Mouse (Mus musculus): ENCODE data around the gene Prr13. TPM values are rescaled to one million over a fixed set of nuclear protein-coding genes. Genes with fewer than 3 reads are reported as not detected.

The Prr13 gene
- total and polyA plus RNA-seq, 3 experiments = 105 to 313 (median 197) TPM

- DNase-seq = no peak
These were observed 46.4 kb downstream of the Prr13 start for GRCm38 (mm10) chr15:102505073-102505769.

GRCm38 (mm10) chr15:102505770-102506463 lies 47.1 kb downstream of the Prr13 start:
- no peak for DNase-seq

DNA sequence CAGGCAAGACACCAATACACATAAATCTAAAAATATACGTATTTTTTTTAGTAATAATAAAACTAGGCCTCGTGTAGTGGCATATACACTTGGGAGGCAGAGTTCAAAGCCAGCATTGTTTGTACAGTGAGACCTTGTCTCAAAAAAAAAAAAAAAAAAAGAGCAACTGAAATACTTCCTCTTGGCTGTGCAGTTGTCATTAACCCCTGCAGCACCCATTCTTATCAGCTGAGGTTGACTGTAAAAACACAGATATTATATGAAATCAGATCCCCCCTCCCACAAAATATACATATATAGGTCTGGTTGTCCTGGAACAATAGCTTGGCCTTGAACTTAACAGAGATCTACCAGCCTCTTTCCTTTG lies 47.6 kb downstream of the Prr13 start:
- no peak for DNase-seq

- no peak for DNase-seq
These were observed 48.0 kb downstream of the Prr13 start for GRCm38 (mm10) chr15:102506864-102507263.

- DNase-seq = no peak
These were observed 48.7 kb downstream of the Prr13 start for GRCm38 (mm10) chr15:102507561-102507960.

GRCm38 (mm10) chr15:102508336-102508735 lies 49.5 kb downstream of the Prr13 start:
- no peak for DNase-seq

- no peak for DNase-seq
These were observed 51.3 kb downstream of the Prr13 start for GRCm38 (mm10) chr15:102510110-102510509.

DNA sequence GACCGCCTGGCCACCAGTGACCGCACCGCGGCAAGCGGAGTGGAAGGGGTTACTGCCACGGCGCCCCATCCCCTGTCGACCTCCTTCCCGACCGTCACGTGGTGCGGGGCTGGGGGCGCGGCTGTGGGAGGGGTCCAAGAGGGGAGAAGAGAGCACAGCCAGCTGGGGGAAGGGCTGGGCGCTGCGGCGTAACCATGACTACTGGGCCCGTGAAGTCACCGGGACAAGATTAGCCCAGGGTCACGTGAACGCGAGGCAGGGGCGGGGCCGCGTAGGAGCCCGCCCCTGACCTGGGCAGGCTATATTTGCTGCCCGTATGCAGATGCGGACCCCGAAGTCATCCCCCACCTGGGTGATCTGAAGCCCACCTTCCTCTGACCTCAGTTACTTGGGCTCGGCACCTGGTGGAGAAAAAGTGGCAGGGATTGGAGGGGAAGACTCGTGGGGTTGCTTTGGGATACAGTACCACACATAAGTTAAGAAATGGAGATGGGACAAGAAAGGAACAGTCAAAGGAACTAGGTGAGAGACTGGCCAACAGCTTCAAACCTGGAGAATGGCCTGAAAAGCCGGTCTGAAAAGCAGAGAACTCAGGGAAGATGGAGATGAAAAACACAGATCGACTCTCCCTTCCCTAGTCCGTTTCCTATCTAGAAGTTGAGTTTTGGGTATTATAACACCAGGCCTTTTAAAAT lies 51.9 kb downstream of the Prr13 start:
- peak; percentile 91 for DNase-seq

DNA sequence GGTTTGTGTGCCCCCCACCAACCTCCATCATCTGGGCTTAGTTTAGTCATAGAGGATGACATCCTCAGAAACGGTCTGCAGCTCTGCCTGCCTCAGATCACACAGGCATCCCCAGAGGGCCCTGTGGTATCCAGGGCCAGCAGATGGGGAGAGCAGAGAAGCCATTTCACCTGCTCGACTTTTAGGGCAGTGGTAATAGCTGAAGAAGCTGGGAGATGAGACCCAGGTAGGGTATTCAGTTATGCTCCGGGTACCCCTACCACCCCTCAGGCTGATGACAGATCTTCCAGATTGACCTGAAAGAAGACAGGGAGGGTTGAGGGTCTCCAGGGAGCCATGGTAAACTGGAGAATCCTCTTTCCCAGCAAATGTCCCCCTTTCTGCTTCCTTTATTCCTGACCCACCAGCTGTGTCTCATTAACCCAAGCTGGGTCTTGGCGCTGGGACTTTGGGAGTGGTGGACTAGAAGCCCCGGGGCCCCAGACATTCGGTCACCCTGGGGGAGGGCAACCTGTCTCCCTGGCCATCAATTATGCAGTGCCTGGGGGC lies 52.5 kb downstream of the Prr13 start:
- DNase-seq = no peak

- no peak for DNase-seq
These were observed 53.2 kb downstream of the Prr13 start for GRCm38 (mm10) chr15:102512010-102512409.

Other genes starting within 250 kb of the Prr13 start
- gene Itgb7, start 227.1 kb upstream of the Prr13 start, total RNA-seq (2021) = 1 to 10 TPM; 2.0 to 4.7 TPM
- gene Itgb7, start 227.1 kb upstream of the Prr13 start, polyA plus RNA-seq (2012; rRNA removed) = 2.3 and 2.4 TPM in 2 replicates
- 10 to 100 TPM; 21.0 to 35.8 TPM for gene Rarg, start 201.5 kb upstream of the Prr13 start, total RNA-seq (2021)
- gene Rarg, start 201.5 kb upstream of the Prr13 start, polyA plus RNA-seq (2012; rRNA removed) = 29.9 and 32.4 TPM in 2 replicates
- gene Gm9918, start 188.5 kb upstream of the Prr13 start, total RNA-seq (2021) = not detected
- gene Gm9918, start 188.5 kb upstream of the Prr13 start, polyA plus RNA-seq (2012; rRNA removed) = 0.47 and 0.87 TPM in 2 replicates
- 10 to 100 TPM; 38.2 to 46.3 TPM for gene Mfsd5, start 179.6 kb upstream of the Prr13 start, total RNA-seq (2021)
- gene Mfsd5, start 179.6 kb upstream of the Prr13 start, polyA plus RNA-seq (2012; rRNA removed) = 99.6 and 108 TPM in 2 replicates
- gene Espl1, start 162.8 kb upstream of the Prr13 start, total RNA-seq (2021) = 1 to 10 TPM in 1 of 2 experiments, under 1 TPM in 1; 0.86 to 2.5 TPM
- 1.8 and 2.2 TPM in 2 replicates for gene Espl1, start 162.8 kb upstream of the Prr13 start, polyA plus RNA-seq (2012; rRNA removed)
- gene Pfdn5, start 132.9 kb upstream of the Prr13 start, total RNA-seq (2021) = 100 to 1,000 TPM; 416 to 441 TPM
- 19.1 and 19.8 TPM in 2 replicates for gene Pfdn5, start 132.9 kb upstream of the Prr13 start, polyA plus RNA-seq (2012; rRNA removed)
- 10 to 100 TPM; 54.1 to 60.3 TPM for gene Myg1, start 127.3 kb upstream of the Prr13 start, total RNA-seq (2021)
- 73.3 and 77.5 TPM in 2 replicates for gene Myg1, start 127.3 kb upstream of the Prr13 start, polyA plus RNA-seq (2012; rRNA removed)
- 10 to 100 TPM; 16.8 to 18.1 TPM for gene Aaas, start 108.3 kb upstream of the Prr13 start, total RNA-seq (2021)
- gene Aaas, start 108.3 kb upstream of the Prr13 start, polyA plus RNA-seq (2012; rRNA removed) = 44.9 and 46.6 TPM in 2 replicates
- gene Sp7, start 91.8 kb upstream of the Prr13 start, total RNA-seq (2021) = under 1 TPM; 0.09 to 0.14 TPM
- 0.50 and 0.55 TPM in 2 replicates for gene Sp7, start 91.8 kb upstream of the Prr13 start, polyA plus RNA-seq (2012; rRNA removed)
- 10 to 100 TPM; 71.7 to 72.1 TPM for gene Sp1, start 52.9 kb upstream of the Prr13 start, total RNA-seq (2021)
- gene Sp1, start 52.9 kb upstream of the Prr13 start, polyA plus RNA-seq (2012; rRNA removed) = 8.5 and 11.1 TPM in 2 replicates
- gene Amhr2, start 13.7 kb upstream of the Prr13 start, total RNA-seq (2021) = 1 to 10 TPM; 1.0 to 1.6 TPM
- 1.3 and 2.5 TPM in 2 replicates for gene Amhr2, start 13.7 kb upstream of the Prr13 start, polyA plus RNA-seq (2012; rRNA removed)
- 100 to 1,000 TPM; 641 to 760 TPM for gene Pcbp2, start 11.5 kb downstream of the Prr13 start, total RNA-seq (2021)
- 388 and 545 TPM in 2 replicates for gene Pcbp2, start 11.5 kb downstream of the Prr13 start, polyA plus RNA-seq (2012; rRNA removed)
- gene Gm10337, start 44.7 kb downstream of the Prr13 start, total RNA-seq (2021) = not detected
- not detected in 2 replicates for gene Gm10337, start 44.7 kb downstream of the Prr13 start, polyA plus RNA-seq (2012; rRNA removed)
- 10 to 100 TPM in 1 of 2 experiments, 1 to 10 TPM in 1; 5.2 to 15.1 TPM for gene Map3k12, start 58.0 kb downstream of the Prr13 start, total RNA-seq (2021)
- gene Map3k12, start 58.0 kb downstream of the Prr13 start, polyA plus RNA-seq (2012; rRNA removed) = 10.6 and 12.0 TPM in 2 replicates
- 10 to 100 TPM; 30.5 to 32.5 TPM for gene Tarbp2, start 59.2 kb downstream of the Prr13 start, total RNA-seq (2021)
- 60.7 and 64.1 TPM in 2 replicates for gene Tarbp2, start 59.2 kb downstream of the Prr13 start, polyA plus RNA-seq (2012; rRNA removed)
- gene Npff, start 65.9 kb downstream of the Prr13 start, total RNA-seq (2021) = 1 to 10 TPM in 1 of 2 experiments, under 1 TPM in 1; 0.62 to 2.1 TPM
- 2.9 and 4.0 TPM in 2 replicates for gene Npff, start 65.9 kb downstream of the Prr13 start, polyA plus RNA-seq (2012; rRNA removed)
- 1 to 10 TPM; 1.5 to 3.4 TPM for gene Gm28047, start 166.0 kb downstream of the Prr13 start, total RNA-seq (2021)
- gene Gm28047, start 166.0 kb downstream of the Prr13 start, polyA plus RNA-seq (2012; rRNA removed) = 0.10 TPM in 1 of 2 replicates, not detected in the other
- gene Atf7, start 166.4 kb downstream of the Prr13 start, total RNA-seq (2021) = 10 to 100 TPM; 58.5 to 74.4 TPM
- gene Atf7, start 166.4 kb downstream of the Prr13 start, polyA plus RNA-seq (2012; rRNA removed) = 44.0 and 64.5 TPM in 2 replicates
- gene Atp5g2, start 213.3 kb downstream of the Prr13 start, total RNA-seq (2021) = 10 to 100 TPM; 19.5 to 24.2 TPM
- 415 and 492 TPM in 2 replicates for gene Atp5g2, start 213.3 kb downstream of the Prr13 start, polyA plus RNA-seq (2012; rRNA removed)

Data from adrenal gland, adult 2 months (tissue).